Mouse (Mus musculus): Measurements from ENCODE around the gene Hoxb2.

- no peak for TF ChIP-seq CTCF (conservative IDR thresholded peaks at IDR 0.05; ENCODE audit: low read length)
- TF ChIP-seq NANOG (IDR thresholded peaks at IDR 0.05; ENCODE audit: borderline replicate concordance, low read length) = no peak
These were observed 6.1 kb upstream of the Hoxb2 start for GRCm38 (mm10) chr11:96344061-96344877.
